Mouse (Mus musculus) embryonic fibroblast, embryonic 13.5 days (primary cell): ENCODE results near the gene Pirb. TPM values are rescaled to one million over a fixed set of nuclear protein-coding genes. Genes with fewer than 3 reads are reported as not detected.
"Not testable (repeated sequence)": the region's sequence is repeated elsewhere in the genome, so short reads cannot be mapped to it uniquely, and the experiment has no call there.

Experiments
- H3K27ac ChIP-seq: 2 replicates; pipeline ENCODE4 v1.5.1; 2012; ENCODE audit warnings: low read length, control low read depth, inconsistent platforms; ENCODE audit not compliant: insufficient read depth
- H3K4me1 ChIP-seq: 2 replicates; pipeline ENCODE4 v1.6.1; 2011; ENCODE audit warnings: low read length; ENCODE audit not compliant: control insufficient read depth, insufficient read depth
- H3K4me3 ChIP-seq: 2 replicates; pipeline ENCODE4 v1.5.1; 2011; ENCODE audit warnings: mild to moderate bottlenecking, control low read depth, low read length; ENCODE audit not compliant: insufficient read depth
- CTCF ChIP-seq: IDR thresholded peaks from 2 replicates; pipeline ENCODE4 v1.5.1; 2011; ENCODE audit warnings: mild to moderate bottlenecking, control low read depth, low read length, moderate library complexity, borderline replicate concordance; ENCODE audit not compliant: insufficient read depth
- POLR2A ChIP-seq: IDR thresholded peaks from 2 replicates; pipeline ENCODE4 v1.6.1; 2011; ENCODE audit warnings: low read depth, mild to moderate bottlenecking, control low read depth, low read length, moderate library complexity
- polyA plus RNA-seq: library from polyadenylated mRNA; stranded (reverse); fragments of >200 nt; gene quantifications from 2 replicates; pipeline ENCODE4 v1.2.4, GENCODE M21; 2011; ENCODE audit warnings: low read depth; ENCODE audit not compliant: missing spikeins, insufficient read length

Pirb gene
- 0.79 TPM in 1 of 2 replicates, not detected in the other for polyA plus RNA-seq

GRCm38 (mm10) chr7:3720268-3720667, at the start of gene Pirb:
Gene Pirb, minus strand, starts transcription at chr7:3720391.
- H3K4me3 ChIP-seq, H3K4me1 ChIP-seq, H3K27ac ChIP-seq: not testable (repeated sequence)

GRCm38 (mm10) chr7:3732675-3733074, 12.5 kb upstream of the Pirb start:
- not testable (repeated sequence) for H3K4me1 ChIP-seq

GRCm38 (mm10) chr7:3725459-3725858, 5.3 kb upstream of the Pirb start:
- H3K4me3 ChIP-seq, H3K27ac ChIP-seq: not testable (repeated sequence)

More at GRCm38 (mm10) chr7:3732675-3733074, 12.5 kb upstream of the Pirb start:
- H3K4me3 ChIP-seq, H3K27ac ChIP-seq: not testable (repeated sequence)

GRCm38 (mm10) chr7:3715249-3715648, 4.9 kb downstream of the Pirb start:
- no peak overlapping the region for H3K4me3 ChIP-seq
- TF ChIP-seq POLR2A (no peak), CTCF (no peak)
- no peak overlapping the region for H3K27ac ChIP-seq
- H3K4me1 ChIP-seq, result no peaks in the 10 kb centered on the region

More at GRCm38 (mm10) chr7:3725459-3725858, 5.3 kb upstream of the Pirb start:
- H3K4me1 ChIP-seq, result not testable (repeated sequence)

GRCm38 (mm10) chr7:3712264-3712942, 7.8 kb downstream of the Pirb start:
- TF ChIP-seq CTCF (no peak), POLR2A (no peak)
- H3K4me3 ChIP-seq, result no peak overlapping the region
- H3K4me1 ChIP-seq, result no peaks in the 10 kb centered on the region
- H3K27ac ChIP-seq, result no peak overlapping the region

GRCm38 (mm10) chr7:3709000-3709399, 11.2 kb downstream of the Pirb start:
- peaks cover 5% of the 10 kb centered on the region for H3K4me1 ChIP-seq
- H3K4me3 ChIP-seq, result no peak overlapping the region
- H3K27ac ChIP-seq, result no peak overlapping the region
- peak; percentile 54 for TF ChIP-seq POLR2A
- TF ChIP-seq CTCF, result no peak

GRCm38 (mm10) chr7:3708447-3708980, 11.7 kb downstream of the Pirb start:
- H3K4me3 ChIP-seq, H3K27ac ChIP-seq, H3K4me1 ChIP-seq: not testable (repeated sequence)

GRCm38 (mm10) chr7:3707568-3708413, 12.4 kb downstream of the Pirb start:
- Histone ChIP-seq H3K4me1 (peaks cover 5% of the 10 kb centered on the region), H3K4me3 (no peak overlapping the region), H3K27ac (0 out of 2 replicates have a peak overlapping the region, but pooled peaks have one; percentile 8)
- TF ChIP-seq CTCF (no peak), POLR2A (peak; percentile 64; the same call in 1 of the 2 replicates)

GRCm38 (mm10) chr7:3707027-3707426, 13.2 kb downstream of the Pirb start:
- H3K4me3 ChIP-seq, result peak overlapping the region; percentile 83
- peaks cover 5% of the 10 kb centered on the region for H3K4me1 ChIP-seq
- H3K27ac ChIP-seq, result peak overlapping the region; percentile 44; the same call in 1 of the 2 replicates
- TF ChIP-seq CTCF (no peak), POLR2A (no peak; the same call in 1 of the 2 replicates)

GRCm38 (mm10) chr7:3706343-3706934, 13.8 kb downstream of the Pirb start:
- H3K27ac ChIP-seq, result peak overlapping the region; percentile 44
- H3K4me3 ChIP-seq, result peak overlapping the region; percentile 83
- TF ChIP-seq CTCF (no peak), POLR2A (no peak)
- peaks cover 5% of the 10 kb centered on the region for H3K4me1 ChIP-seq
